Mouse (Mus musculus) adrenal gland, postnatal 36 days (tissue): Measurements from ENCODE around the gene Bdkrb2. TPM values are rescaled to one million over a fixed set of nuclear protein-coding genes. Genes with fewer than 3 reads are reported as not detected.

ENCODE experiments used
- DNase-seq, 2 experiments: peaks; one replicate each; pipeline ENCODE4 v3.0.0; 2021; ENCODE audit warnings: mixed read lengths in 1 of 2
- long read RNA-seq, 2 experiments: library from polyadenylated mRNA; stranded (forward); transcript quantifications; one replicate each; pipeline ENCODE4 v2.0.0; 2021; ENCODE audit warnings: borderline sequencing depth in 2 of 2
- total RNA-seq, 2 experiments: library from RNA; stranded (reverse); gene quantifications; 2 replicates each; pipeline ENCODE4 v1.2.3; 2021

Gene Bdkrb2
- 10 to 100 TPM; 12.0 to 23.9 TPM for total RNA-seq
- long read RNA-seq, experiment 1, transcript Bdkrb2-201 (3 exons, 3,792 nt) = major isoform, 6 of 8 reads
- long read RNA-seq, experiment 1, partial matches to known transcripts = 0 of 8 reads
- long read RNA-seq, experiment 1, other reads (novel, unspliced or antisense) = 2 of 8 reads
- long read RNA-seq, experiment 2, partial matches to known transcripts = 0 of 5 reads
- long read RNA-seq, experiment 2, other reads (novel, unspliced or antisense) = 3 of 5 reads

GRCm38 (mm10) chr12:105562936-105563680, at the start of gene Bdkrb2:
Bdkrb2 (plus strand) TSS chr12:105563226.
- DNase-seq = peak; percentile 83 to 86

- no peak for DNase-seq
These were observed 48.9 kb upstream of the Bdkrb2 start for GRCm38 (mm10) chr12:105514111-105514510.

- peak; percentile 59 to 71 for DNase-seq
These were observed 45.9 kb upstream of the Bdkrb2 start for GRCm38 (mm10) chr12:105517026-105517675.

- no peak for DNase-seq
These were observed 43.2 kb upstream of the Bdkrb2 start for GRCm38 (mm10) chr12:105519851-105520250.

- peak in 1 of 2 experiments; percentile 20 for DNase-seq
These were observed 41.8 kb upstream of the Bdkrb2 start for GRCm38 (mm10) chr12:105521170-105521762.

GRCm38 (mm10) chr12:105523737-105524136, 39.3 kb upstream of the Bdkrb2 start:
- DNase-seq = no peak

GRCm38 (mm10) chr12:105526186-105526585, 36.8 kb upstream of the Bdkrb2 start:
- DNase-seq = no peak

- DNase-seq = peak; percentile 39 to 46
These were observed 36.2 kb upstream of the Bdkrb2 start for GRCm38 (mm10) chr12:105526829-105527228.

- no peak for DNase-seq
These were observed 33.5 kb upstream of the Bdkrb2 start for GRCm38 (mm10) chr12:105529545-105529944.

- no peak for DNase-seq
These were observed 31.2 kb upstream of the Bdkrb2 start for GRCm38 (mm10) chr12:105531724-105532371.

GRCm38 (mm10) chr12:105534842-105535241, 28.2 kb upstream of the Bdkrb2 start:
- no peak for DNase-seq

GRCm38 (mm10) chr12:105535968-105536760, 26.9 kb upstream of the Bdkrb2 start:
- DNase-seq = no peak

GRCm38 (mm10) chr12:105537162-105537561, 25.9 kb upstream of the Bdkrb2 start:
- DNase-seq = no peak

GRCm38 (mm10) chr12:105539649-105540048, 23.4 kb upstream of the Bdkrb2 start:
- no peak for DNase-seq

GRCm38 (mm10) chr12:105541590-105542402, 21.2 kb upstream of the Bdkrb2 start:
- no peak for DNase-seq

GRCm38 (mm10) chr12:105542513-105542912, 20.5 kb upstream of the Bdkrb2 start:
- DNase-seq = no peak

- DNase-seq = no peak
These were observed 19.9 kb upstream of the Bdkrb2 start for GRCm38 (mm10) chr12:105543176-105543575.

- DNase-seq = peak; percentile 48 to 50
These were observed 19.3 kb upstream of the Bdkrb2 start for GRCm38 (mm10) chr12:105543751-105544150.

GRCm38 (mm10) chr12:105544872-105545271, 18.2 kb upstream of the Bdkrb2 start:
- no peak for DNase-seq

GRCm38 (mm10) chr12:105545696-105546435, 17.2 kb upstream of the Bdkrb2 start:
- DNase-seq = no peak
